Mouse (Mus musculus) ES-Bruce4 (cell line): ENCODE results near the gene Mrps27.

Source experiments
- CTCF ChIP-seq: IDR thresholded peaks from one replicate; pipeline ENCODE4 v1.8.1; 2011; ENCODE audit warnings: low read depth, low read length
- POLR2A ChIP-seq: IDR thresholded peaks from one replicate; pipeline ENCODE4 v1.8.1; 2011; ENCODE audit warnings: low read length; ENCODE audit not compliant: insufficient read depth

DNA sequence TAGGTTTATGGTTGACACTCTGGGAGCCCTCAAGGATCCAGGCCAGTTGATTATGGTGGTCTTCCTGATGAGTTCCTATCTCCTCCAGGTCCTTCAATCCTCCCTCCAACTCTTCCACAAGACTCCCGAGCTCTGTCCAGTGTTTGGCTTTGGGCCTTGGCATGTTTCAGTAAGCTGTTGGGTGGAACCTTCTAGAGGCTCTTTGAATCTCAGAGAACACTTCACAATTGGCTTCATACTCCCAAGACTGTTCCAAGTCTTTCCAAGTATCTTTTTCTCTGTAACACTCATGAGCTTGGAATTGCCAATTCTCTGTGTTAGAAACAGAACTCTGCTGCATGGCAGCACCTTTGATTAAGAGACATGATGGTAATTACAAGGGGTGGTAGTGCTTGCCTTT, 39.4 kb upstream of the Mrps27 start:
- TF ChIP-seq CTCF (no peak), POLR2A (no peak)
